Mouse (Mus musculus) T-helper 2 cell (primary cell): ENCODE measurements at regions not wholly inside any gene's neighbourhood (a gene's known extent, or its start where the extent isn't known, plus 50 kb on each side); places are given as distances from the start of the nearest gene placed in this dataset.

Source experiments
- in situ Hi-C: fragments of 300-600 bp; cut with MboI, MseI; formaldehyde crosslinking; loops from one replicate; pipeline ENCODE4 v1.15.1; 2025; ENCODE audit warnings: high pct_unique_total_duplicates

GRCm38 (mm10) chr15:56045510-56046245, 1431.7 kb downstream of the Slc22a22 start:
- in situ Hi-C loops, result loop anchor here (10.0 kb wide), 2 partner anchors 411 to 471 kb away; no protein-coding TSS in a partner anchor

- in situ Hi-C loops, result loop anchor here (5.0 to 10.0 kb wide), 3 partner anchors 336 to 468 kb away; no protein-coding TSS in a partner anchor
These were observed 1434.1 kb downstream of the Slc22a22 start for GRCm38 (mm10) chr15:56043282-56043681.

GRCm38 (mm10) chr15:56042449-56042848, 1435.0 kb downstream of the Slc22a22 start:
- in situ Hi-C loops, result loop anchor here (5.0 to 10.0 kb wide), 3 partner anchors 335 to 468 kb away; no protein-coding TSS in a partner anchor

GRCm38 (mm10) chr15:56030007-56030406, 1447.4 kb downstream of the Slc22a22 start:
- in situ Hi-C loops, result no loop called here

GRCm38 (mm10) chr15:56027197-56027818, 1450.1 kb downstream of the Slc22a22 start:
- in situ Hi-C loops, result no loop called here

- in situ Hi-C loops, result no loop called here
These were observed 1452.7 kb downstream of the Slc22a22 start for GRCm38 (mm10) chr15:56024705-56025104.

GRCm38 (mm10) chr15:56023862-56024484, 1453.5 kb downstream of the Slc22a22 start:
- in situ Hi-C loops, result no loop called here

- in situ Hi-C loops, result no loop called here
These were observed 1455.1 kb downstream of the Slc22a22 start for GRCm38 (mm10) chr15:56022315-56022714.

GRCm38 (mm10) chr15:56018141-56018540, 1459.3 kb downstream of the Slc22a22 start:
- in situ Hi-C loops, result no loop called here

GRCm38 (mm10) chr15:56017561-56017960, 1459.9 kb downstream of the Slc22a22 start:
- in situ Hi-C loops, result no loop called here

GRCm38 (mm10) chr15:56016070-56016469, 1461.4 kb downstream of the Slc22a22 start:
- in situ Hi-C loops, result no loop called here

GRCm38 (mm10) chr15:56014059-56014620, 1463.3 kb downstream of the Slc22a22 start:
- in situ Hi-C loops, result no loop called here

- in situ Hi-C loops, result no loop called here
These were observed 1468.7 kb downstream of the Slc22a22 start for GRCm38 (mm10) chr15:56008603-56009174.

GRCm38 (mm10) chr15:56007376-56007775, 1470.0 kb downstream of the Slc22a22 start:
- in situ Hi-C loops, result no loop called here

- in situ Hi-C loops, result no loop called here
These were observed 1472.1 kb downstream of the Slc22a22 start for GRCm38 (mm10) chr15:56005361-56005760.

- in situ Hi-C loops, result no loop called here
These were observed 1473.5 kb downstream of the Slc22a22 start for GRCm38 (mm10) chr15:56003921-56004320.

GRCm38 (mm10) chr15:55999605-56000004, 1477.8 kb downstream of the Slc22a22 start:
- in situ Hi-C loops, result no loop called here

- in situ Hi-C loops, result no loop called here
These were observed 1479.4 kb downstream of the Slc22a22 start for GRCm38 (mm10) chr15:55997977-55998376.

- in situ Hi-C loops, result no loop called here
These were observed 1482.7 kb downstream of the Slc22a22 start for GRCm38 (mm10) chr15:55994680-55995079.

GRCm38 (mm10) chr15:55975843-55976242, 1501.6 kb downstream of the Slc22a22 start:
- in situ Hi-C loops, result no loop called here

GRCm38 (mm10) chr15:55966780-55967179, 1510.6 kb downstream of the Slc22a22 start:
- in situ Hi-C loops, result no loop called here

- in situ Hi-C loops, result no loop called here
These were observed 1512.1 kb downstream of the Slc22a22 start for GRCm38 (mm10) chr15:55965296-55965695.
